Mouse (Mus musculus) thymus, adult 2 months (tissue): Measurements from ENCODE around the gene Map3k1.
A peak's percentile ranks its signal among the peaks of the same experiment; 100 is the strongest.

Experiments
- CTCF ChIP-seq: fragments of 200-500 bp; IDR thresholded peaks from 2 replicates; pipeline ENCODE4 v1.5.1; 2012; ENCODE audit warnings: mild to moderate bottlenecking, control low read depth, low read length, moderate library complexity, borderline replicate concordance; ENCODE audit not compliant: control insufficient read depth, poor library complexity, insufficient read depth; ENCODE audit errors: extremely low read depth
- POLR2A ChIP-seq: fragments of 200-500 bp; IDR thresholded peaks from 2 replicates; pipeline ENCODE4 v1.6.1; 2012; ENCODE audit warnings: mild to moderate bottlenecking, low read length, control low read depth, moderate library complexity; ENCODE audit not compliant: control insufficient read depth, poor library complexity, insufficient read depth; ENCODE audit errors: extremely low read depth

DNA sequence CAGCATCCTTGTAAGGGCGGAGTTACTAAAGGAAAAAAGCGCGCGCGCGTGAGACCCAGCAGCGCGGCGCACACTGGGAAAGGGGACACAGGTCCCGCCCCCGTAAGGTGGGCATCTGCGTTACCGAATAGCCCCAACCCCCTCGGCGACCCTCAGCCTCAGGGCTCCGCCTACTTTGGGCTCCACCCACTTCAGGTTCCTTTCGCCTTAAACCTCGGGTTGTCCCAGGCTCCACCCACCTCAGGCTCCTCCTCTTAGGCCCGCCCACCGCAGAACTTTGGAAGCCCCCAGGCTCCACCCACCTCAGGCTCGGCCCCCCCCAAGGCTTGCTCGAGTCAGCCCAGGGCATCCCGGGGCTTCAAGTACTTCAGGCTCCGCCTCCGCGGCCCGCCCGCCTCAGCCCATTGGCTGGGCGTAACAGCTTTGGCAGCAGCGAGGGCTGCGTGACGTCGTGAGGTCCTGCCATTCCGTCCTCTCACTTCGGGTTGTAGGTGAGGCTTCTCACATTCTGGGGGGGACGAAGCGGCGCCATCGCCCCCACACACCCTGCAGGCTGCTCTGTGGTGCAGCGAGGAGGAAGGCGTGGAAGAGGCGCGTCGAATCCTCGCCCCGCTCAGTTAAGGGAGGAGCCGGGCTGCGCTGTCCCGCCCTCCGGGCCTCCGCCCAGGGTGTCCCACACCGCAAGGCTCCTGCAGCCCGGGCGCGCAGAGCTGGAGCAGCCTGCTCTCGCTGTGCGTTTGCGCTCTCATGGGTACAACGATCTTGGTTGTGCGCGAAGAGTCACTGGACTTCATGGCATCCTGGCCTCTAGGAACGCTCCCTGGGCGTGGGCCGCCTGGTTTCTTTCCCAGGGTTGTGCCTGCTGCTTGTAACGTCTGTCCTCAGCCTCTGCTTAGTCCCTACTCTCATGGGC, 83.4 kb downstream of the Map3k1 start:
- peak; percentile 55; the same call in 1 of the 2 replicates for TF ChIP-seq POLR2A
- no peak; the same call in 1 of the 2 replicates for TF ChIP-seq CTCF
